Mouse (Mus musculus) G1E-ER4 (cell line): ENCODE results near the gene Map3k7. TPM values are rescaled to one million over a fixed set of nuclear protein-coding genes. Genes with fewer than 3 reads are reported as not detected.
A peak's percentile ranks its signal among the peaks of the same experiment; 100 is the strongest.

Experiments
- GATA1 ChIP-seq: IDR thresholded peaks from one replicate; pipeline ENCODE4 v1.8.0; 2012; ENCODE audit warnings: low read length, inconsistent platforms
- polyA plus RNA-seq: library from polyadenylated mRNA; stranded (reverse); fragments of >175 nt; gene quantifications from 2 replicates; pipeline ENCODE4 v1.2.3, GENCODE M21; 2012

Gene Map3k7
- 5.3 and 5.8 TPM in 2 replicates for polyA plus RNA-seq

- no peak for TF ChIP-seq GATA1
These were observed at the start of gene Map3k7 for GRCm38 (mm10) chr4:31963354-31964193. Gene Map3k7 (plus strand): TSS chr4:31964097.

GRCm38 (mm10) chr4:31915114-31915513 is 48.8 kb upstream of the Map3k7 start:
- no peak for TF ChIP-seq GATA1

GRCm38 (mm10) chr4:31918717-31919116 is 45.2 kb upstream of the Map3k7 start:
- TF ChIP-seq GATA1 = no peak

DNA sequence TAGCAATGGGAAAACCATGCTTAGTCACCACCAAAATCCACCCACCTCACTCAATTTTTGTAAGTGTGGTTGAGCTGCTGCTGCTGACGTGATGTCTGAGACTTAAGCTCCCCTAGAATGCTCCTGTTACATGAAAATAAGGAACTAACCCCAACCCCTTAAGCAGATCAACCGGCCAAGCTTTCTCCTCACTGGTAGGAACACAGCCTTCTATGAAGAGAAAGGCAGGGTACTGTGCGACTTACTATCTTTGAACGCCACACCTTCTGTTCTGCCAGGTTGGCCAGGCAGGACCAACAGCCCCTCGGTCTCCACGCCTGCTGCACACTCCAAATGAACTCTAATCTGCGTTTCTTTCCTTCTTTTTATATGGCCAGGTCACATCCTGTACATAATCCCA is 41.7 kb upstream of the Map3k7 start:
- no peak for TF ChIP-seq GATA1

DNA sequence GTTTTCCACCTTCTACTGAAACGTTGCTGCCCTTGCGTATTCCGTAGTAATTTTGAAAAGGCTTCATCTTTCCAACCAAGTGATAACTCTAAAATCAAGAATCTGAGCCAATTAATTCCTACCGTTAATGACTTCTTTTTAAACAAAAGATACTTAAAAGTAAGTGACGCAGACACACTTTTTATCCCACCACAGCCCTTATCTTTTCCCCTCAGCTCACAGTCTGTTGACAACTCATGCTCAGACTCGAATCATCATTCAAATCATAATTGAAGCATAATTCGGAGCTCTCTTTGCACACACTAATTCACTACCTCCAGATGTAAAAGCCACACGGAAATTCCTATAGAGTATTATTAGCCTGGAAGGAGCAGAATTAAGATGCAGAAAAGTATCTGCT is 40.5 kb upstream of the Map3k7 start:
- TF ChIP-seq GATA1 = no peak

DNA sequence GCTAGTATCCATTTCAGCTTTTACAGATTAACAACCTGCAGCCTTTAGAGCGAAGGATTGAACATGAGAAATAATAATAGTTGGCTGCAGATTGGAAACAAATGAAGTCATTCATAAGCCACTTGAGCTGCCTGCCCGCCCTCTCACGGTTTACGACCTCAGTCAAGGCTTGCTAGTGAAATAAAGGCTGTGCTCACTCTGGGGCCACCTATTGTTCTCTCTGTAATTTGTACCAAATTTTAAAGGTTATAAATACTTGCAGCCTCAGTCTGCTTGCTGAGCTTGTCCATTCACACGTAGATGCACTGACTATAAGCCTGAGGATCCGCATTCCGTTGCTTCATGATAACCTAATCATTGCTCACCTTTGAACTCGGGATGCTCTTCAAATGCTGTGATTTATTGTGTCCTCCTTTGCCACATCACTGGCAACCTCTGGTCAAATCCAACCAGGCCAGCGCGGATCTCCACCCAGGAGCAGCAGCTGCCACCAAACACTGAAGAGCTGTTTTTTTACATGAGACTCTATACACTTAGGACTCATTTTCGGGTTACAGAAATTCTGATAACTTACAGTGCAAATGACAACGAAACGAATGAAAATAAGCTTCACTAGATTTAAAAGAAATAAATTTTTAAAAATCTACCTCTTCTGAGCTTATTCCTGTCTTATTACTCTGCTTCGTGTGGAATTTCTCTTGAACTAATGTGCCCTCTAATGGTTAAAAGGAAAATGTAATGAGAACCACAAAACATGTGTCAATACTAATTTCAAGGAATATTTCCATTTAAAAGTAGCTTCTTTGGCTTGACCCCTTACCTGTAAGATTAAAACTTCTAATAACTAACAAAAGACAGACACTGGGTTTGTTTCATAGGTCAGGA is 39.4 kb upstream of the Map3k7 start:
- no peak for TF ChIP-seq GATA1

- TF ChIP-seq GATA1 = peak; percentile 20
These were observed 30.7 kb upstream of the Map3k7 start for GRCm38 (mm10) chr4:31933171-31933570.

GRCm38 (mm10) chr4:31935831-31936306 is 28.0 kb upstream of the Map3k7 start:
- TF ChIP-seq GATA1 = no peak

- TF ChIP-seq GATA1 = no peak
These were observed 27.5 kb upstream of the Map3k7 start for GRCm38 (mm10) chr4:31936358-31936757.

DNA sequence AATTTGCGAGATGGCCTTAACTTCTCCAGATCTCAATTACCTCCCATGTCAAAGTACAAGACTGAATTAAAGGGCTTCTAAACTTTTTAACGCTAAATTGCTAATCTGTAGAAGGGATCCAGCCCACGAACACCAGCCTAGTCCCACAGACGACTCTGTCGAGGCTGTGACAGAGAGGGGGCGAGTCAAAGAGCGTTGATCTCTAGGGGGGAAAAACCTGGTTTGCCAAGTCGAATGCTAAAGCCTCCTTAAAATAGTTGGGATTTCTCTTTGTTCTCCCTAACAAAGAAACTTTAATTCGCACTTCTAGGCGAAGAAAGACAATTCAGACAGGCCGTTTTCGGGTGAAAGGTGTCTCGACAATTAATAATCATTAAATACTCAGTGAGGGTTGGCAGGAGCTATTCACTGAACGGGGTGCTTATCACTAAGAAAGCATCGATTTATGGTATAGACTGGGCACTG is 27.0 kb upstream of the Map3k7 start:
- TF ChIP-seq GATA1 = no peak

GRCm38 (mm10) chr4:31937376-31938281 is 26.3 kb upstream of the Map3k7 start:
- no peak for TF ChIP-seq GATA1

- TF ChIP-seq GATA1 = no peak
These were observed 25.3 kb upstream of the Map3k7 start for GRCm38 (mm10) chr4:31938416-31939106.

DNA sequence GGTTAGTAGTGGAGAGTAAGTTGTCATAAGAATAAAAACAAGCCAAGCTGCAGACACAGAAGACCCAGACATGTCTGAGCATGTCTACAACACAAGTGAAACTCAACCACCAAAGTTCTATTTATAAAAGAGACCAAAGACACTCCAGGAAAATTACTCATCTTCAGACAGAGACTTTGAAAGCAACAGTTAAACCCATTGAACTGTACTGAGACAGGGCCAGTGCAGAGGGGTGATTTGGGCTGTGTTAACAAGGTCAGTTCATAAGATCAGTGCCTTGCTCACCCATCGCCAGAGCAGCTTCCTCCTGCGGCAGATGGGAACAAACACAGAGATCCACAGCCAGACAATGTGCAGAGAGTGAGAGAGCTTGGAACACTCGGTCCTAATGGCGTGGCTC is 22.3 kb upstream of the Map3k7 start:
- TF ChIP-seq GATA1 = no peak

- TF ChIP-seq GATA1 = no peak
These were observed 20.9 kb upstream of the Map3k7 start for GRCm38 (mm10) chr4:31943045-31943444.
